Mouse (Mus musculus) bone marrow macrophage, adult 2 months (primary cell): ENCODE results near the gene Afg1l. TPM values are rescaled to one million over a fixed set of nuclear protein-coding genes. Genes with fewer than 3 reads are reported as not detected.
A peak's percentile ranks its signal among the peaks of the same experiment; 100 is the strongest.

Source experiments
- H3K27ac ChIP-seq: 2 replicates; pipeline ENCODE4 v1.5.1; 2012; ENCODE audit warnings: low read depth, low read length; ENCODE audit not compliant: insufficient read depth
- H3K4me1 ChIP-seq: 2 replicates; pipeline ENCODE4 v1.6.1; 2012; ENCODE audit warnings: low read length; ENCODE audit not compliant: control insufficient read depth, insufficient read depth
- H3K4me3 ChIP-seq: 2 replicates; pipeline ENCODE4 v1.5.1; 2012; ENCODE audit warnings: mild to moderate bottlenecking, low read length, moderate library complexity; ENCODE audit not compliant: insufficient read depth
- CTCF ChIP-seq: IDR thresholded peaks from 2 replicates; pipeline ENCODE4 v1.5.1; 2012; ENCODE audit warnings: low read depth, mild to moderate bottlenecking, low read length, moderate library complexity
- POLR2A ChIP-seq: IDR thresholded peaks from 2 replicates; pipeline ENCODE4 v1.6.1; 2012; ENCODE audit warnings: mild to moderate bottlenecking, low read depth, low read length, borderline replicate concordance
- polyA plus RNA-seq: library from polyadenylated mRNA; stranded (reverse); fragments of >200 nt; gene quantifications from 2 replicates; pipeline ENCODE4 v1.2.4, GENCODE M21; 2012; ENCODE audit not compliant: missing spikeins, insufficient read depth, insufficient read length

Afg1l gene
- polyA plus RNA-seq, 1 experiment = 6.5 TPM

DNA sequence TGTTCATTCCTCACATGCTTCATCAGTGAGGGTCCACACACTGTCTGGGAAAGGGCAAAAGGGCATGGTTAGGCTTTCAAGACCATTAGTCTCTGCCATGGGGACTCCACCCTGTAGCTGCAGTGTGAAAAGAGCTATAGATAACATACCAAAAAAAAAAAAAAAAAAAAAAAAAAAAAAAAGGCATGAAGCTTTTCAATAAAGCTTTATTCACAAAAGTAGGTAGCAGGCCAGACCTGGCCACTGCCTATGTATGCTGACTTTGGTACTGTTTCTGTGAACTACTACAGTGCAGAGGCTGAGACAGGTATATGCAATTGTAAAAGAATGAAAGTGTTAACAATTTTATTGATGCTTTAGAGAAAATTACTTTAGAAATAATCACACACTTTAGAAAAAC, 90.2 kb downstream of the Afg1l start:
- Histone ChIP-seq H3K27ac (no peak overlapping the region), H3K4me3 (no peak overlapping the region), H3K4me1 (no peaks in the 10 kb centered on the region)
- TF ChIP-seq CTCF (no peak), POLR2A (no peak)

DNA sequence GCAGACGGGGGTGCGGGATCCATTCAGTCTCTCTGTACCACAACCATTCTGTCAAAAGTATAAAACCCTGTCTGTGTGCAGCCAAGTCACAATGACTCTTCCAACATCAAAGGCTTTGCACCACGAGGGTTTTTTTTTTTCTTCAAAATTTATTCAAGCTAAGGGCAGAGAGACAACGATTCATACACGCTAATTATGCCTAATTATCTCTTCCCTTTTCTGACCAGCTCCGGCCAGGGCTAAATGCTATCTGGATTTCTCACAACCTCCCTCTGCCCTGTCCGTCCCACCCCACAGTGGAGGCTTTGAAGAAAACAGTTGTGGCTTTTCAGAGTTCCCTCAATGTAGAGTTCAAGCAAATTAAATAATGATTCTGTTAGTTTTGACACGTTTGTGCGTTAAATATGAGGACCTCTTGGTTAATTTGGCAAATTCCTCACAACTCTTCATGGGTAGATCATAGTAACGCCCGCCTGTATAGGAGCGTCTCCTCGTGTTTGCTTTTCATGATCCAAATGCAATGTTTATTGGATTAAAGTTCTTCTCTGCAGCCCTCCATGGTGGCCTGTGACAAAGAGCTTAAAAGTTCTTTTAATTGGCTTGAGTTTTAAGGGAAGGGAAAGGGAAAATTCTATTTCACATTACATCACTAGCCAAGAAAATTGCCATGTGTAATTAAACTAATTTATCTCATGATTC, 93.3 kb downstream of the Afg1l start:
- Histone ChIP-seq H3K4me1 (no peaks in the 10 kb centered on the region), H3K4me3 (no peak overlapping the region), H3K27ac (no peak overlapping the region)
- TF ChIP-seq CTCF = no peak
- no peak for TF ChIP-seq POLR2A

DNA sequence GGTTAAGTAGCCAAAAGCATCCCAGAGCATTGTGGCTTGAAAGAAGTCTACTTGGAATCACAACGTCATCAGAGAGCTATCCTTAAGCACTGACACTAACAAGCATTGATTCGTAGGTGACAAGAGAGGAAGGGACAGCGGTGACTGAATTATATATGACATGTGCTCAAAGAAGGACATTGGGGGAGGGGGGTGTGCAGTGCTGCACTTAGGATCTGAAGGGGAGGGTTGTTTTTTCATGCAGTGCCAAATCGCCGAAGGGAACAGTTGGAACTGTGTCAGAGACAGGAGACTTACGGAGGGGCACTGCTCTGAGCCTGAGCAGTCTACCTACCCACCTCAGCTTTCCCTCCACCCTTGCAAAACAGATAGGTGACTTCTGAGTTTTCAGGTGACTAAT, 94.7 kb downstream of the Afg1l start:
- TF ChIP-seq CTCF = no peak
- TF ChIP-seq POLR2A = no peak
- no peaks in the 10 kb centered on the region for H3K4me1 ChIP-seq
- no peak overlapping the region for H3K4me3 ChIP-seq
- H3K27ac ChIP-seq = no peak overlapping the region

DNA sequence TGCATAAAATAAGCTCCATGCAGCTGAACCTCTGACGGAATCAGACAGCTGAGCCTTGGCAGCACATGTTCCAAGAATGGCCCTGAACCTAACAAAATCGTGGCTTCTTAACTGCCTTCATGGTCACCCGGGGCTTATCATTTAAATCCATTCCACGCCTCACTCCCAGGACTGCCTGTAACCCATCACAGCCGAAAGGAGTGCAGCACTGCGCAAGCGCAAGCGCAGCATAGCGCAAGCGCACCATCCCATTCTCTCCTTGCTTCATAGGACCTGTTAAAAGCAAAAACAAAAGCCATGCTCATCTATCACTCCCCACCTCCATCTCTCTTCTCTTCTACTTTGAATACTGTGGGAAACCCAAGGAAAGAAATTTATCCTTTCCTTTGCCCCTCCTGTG, 114.1 kb downstream of the Afg1l start:
- TF ChIP-seq POLR2A = no peak
- TF ChIP-seq CTCF = no peak
- no peak overlapping the region for H3K27ac ChIP-seq

DNA sequence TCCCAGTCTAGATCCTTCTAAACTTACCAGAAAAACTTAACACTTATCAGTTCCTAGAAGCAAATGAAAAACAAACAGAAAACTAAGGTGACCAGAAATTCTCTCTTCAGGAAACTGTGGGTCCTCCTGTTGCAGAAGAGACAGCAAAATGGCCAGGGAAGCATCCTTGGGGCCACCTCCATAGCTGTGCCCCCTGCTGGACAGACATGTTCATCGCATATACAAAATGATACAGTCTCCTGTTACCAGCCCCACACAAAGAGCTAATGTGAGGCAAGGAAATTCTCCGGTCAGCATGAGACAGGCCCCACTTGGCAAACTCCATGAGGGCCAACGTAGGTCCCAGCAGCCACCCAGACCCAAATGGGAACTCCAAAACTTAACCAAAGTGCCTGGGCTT, 122.4 kb downstream of the Afg1l start:
- no peak overlapping the region for H3K27ac ChIP-seq
- no peak overlapping the region for H3K4me3 ChIP-seq
- H3K4me1 ChIP-seq = no peaks in the 10 kb centered on the region
- TF ChIP-seq CTCF = peak; percentile 36; the same call in 1 of the 2 replicates
- no peak for TF ChIP-seq POLR2A

More for the DNA sequence above, 114.1 kb downstream of the Afg1l start:
- no peak overlapping the region for H3K4me3 ChIP-seq
- H3K4me1 ChIP-seq = no peaks in the 10 kb centered on the region

DNA sequence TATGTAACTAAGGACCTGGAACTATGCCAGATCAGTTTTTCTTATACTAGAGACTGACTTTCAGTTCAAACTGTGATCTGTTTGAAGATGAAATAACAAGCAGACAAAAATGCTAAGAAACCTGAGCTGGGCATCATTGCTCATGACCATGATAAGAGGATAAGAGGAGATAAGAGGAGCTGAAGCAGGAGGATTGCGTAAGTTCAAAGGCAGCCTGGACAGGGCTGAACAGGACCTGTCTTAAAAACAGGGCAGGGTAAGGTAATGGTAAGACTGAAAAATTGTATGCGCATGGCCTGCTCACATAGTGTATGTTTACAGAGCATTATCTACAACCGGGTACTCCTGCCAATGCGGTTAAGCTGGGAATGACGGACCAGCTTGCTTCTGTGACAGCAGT, 130.4 kb downstream of the Afg1l start:
- no peak for TF ChIP-seq CTCF
- TF ChIP-seq POLR2A = no peak
- Histone ChIP-seq H3K4me3 (no peak overlapping the region), H3K27ac (no peak overlapping the region), H3K4me1 (no peaks in the 10 kb centered on the region)

DNA sequence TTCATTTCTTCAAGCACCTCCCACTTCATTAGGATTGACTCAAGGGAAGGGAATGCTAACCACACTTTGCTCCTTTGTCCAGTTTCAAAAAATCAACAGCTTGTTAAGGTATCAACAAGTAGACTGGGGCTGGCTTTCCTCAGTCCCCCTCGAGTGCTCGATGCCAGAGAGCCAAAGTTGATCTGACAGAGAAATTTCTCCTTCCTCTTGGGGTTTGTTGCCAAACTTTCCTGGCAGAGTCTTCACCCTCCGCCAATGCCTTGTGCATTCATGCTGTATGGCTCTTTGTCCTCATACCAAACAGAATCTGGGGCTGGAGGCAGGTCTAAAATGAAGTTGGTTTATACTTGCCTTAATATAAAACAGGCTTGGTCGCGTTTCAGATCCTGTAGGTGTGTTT, 131.2 kb downstream of the Afg1l start:
- TF ChIP-seq CTCF = no peak
- no peak for TF ChIP-seq POLR2A
- Histone ChIP-seq H3K27ac (no peak overlapping the region), H3K4me1 (no peaks in the 10 kb centered on the region), H3K4me3 (no peak overlapping the region)

DNA sequence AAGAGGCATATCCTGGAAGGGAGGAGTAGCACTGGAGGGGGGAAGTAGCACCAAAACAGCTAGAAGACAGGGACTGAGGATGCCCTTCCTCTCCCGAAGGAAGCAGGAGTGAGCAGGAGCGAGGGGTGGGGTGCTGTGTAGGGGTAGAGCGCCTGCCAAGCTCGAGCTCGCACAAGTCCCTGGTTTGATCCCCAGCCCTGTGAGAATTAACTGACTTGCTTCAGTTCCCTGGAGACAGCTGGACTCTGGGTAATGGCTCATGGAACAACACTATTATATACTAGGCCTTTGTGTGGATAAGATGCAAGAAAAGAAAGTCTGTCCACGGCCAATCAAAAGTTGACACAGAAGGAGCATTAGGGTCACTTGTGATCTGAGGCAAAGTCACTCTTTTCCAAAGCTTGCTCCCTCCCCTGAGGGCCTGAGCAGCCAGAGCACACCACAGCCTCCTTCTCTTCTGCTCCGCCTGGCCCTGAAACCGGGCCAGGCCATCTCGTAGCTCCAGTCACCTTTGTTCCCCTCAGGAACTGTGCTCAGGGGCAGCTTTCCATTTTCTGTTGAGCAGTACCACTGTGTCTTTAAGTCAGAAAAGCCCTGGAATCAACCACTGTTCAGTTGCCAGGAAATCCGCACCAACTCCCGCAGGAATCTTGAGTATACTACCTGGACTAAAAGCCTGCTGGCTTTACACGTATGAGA, 132.0 kb downstream of the Afg1l start:
- TF ChIP-seq CTCF = no peak
- no peak for TF ChIP-seq POLR2A
- H3K27ac ChIP-seq = no peak overlapping the region
- no peaks in the 10 kb centered on the region for H3K4me1 ChIP-seq

DNA sequence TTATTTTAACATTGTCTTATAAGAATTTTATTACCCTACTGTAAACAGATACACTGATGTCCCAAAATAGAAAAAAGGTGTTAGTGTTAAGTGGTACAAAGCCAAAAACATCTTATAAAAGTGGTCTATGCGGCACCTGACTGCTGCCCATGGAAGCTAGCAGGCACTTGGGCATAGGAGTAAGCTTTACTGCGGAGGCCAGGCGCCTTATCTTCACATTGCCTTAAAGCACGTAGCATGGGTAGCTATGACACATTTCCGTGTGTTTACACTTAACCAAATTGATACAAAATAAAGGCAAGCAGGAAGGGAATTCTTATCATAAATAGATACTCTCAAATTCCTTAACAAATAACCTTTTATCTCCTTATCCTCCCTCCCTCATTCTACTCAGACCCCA, 135.7 kb downstream of the Afg1l start:
- Histone ChIP-seq H3K4me3 (no peak overlapping the region), H3K27ac (no peak overlapping the region), H3K4me1 (no peaks in the 10 kb centered on the region)
- TF ChIP-seq CTCF = no peak
- no peak for TF ChIP-seq POLR2A

More for the DNA sequence above, 132.0 kb downstream of the Afg1l start:
- H3K4me3 ChIP-seq = no peak overlapping the region

DNA sequence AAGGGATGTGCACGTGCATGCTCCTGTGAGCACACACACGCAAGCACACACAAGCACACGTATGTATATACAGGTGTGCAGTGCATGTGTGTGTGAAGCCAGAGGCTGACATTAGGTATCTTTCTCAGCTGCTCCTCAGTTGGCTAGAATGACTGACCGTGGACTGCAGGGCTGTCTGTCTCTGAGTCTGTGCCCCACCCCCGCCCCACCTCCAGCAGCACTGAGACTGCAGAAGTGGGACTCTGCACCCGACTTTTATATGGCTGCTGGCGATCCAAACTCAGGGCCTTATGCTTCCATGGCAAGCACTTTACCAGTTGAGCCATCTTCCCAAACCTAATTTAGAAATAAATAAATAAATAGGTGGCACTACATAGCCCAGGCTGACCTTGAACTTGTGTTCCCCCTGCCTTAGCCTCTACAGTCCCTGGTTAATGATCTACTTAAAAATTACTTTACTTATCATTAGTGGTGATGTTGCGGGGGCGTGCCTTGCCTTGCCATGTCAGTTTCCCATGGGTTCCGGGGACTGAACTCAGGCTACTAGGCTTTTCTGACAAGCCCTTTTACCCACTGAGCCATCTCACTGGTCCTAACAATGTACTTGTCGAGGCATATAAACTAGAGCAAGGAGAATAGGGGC, 136.4 kb downstream of the Afg1l start:
- Histone ChIP-seq H3K27ac (no peak overlapping the region), H3K4me3 (no peak overlapping the region), H3K4me1 (no peaks in the 10 kb centered on the region)
- TF ChIP-seq CTCF = no peak
- TF ChIP-seq POLR2A = no peak
